Mouse (Mus musculus) natural killer cell, adult 2 months (primary cell): ENCODE results near the gene Zswim3.

Experiments used
- DNase-seq, 2 experiments: peaks; one replicate each; pipeline ENCODE4 v3.0.0; 2022; ENCODE audit warnings: low spot score in 2 of 2

The Zswim3 gene

GRCm38 (mm10) chr2:164806614-164807013 lies 1.7 kb downstream of the Zswim3 start:
- no peak for DNase-seq

GRCm38 (mm10) chr2:164813557-164813956 lies 8.7 kb downstream of the Zswim3 start:
- no peak for DNase-seq

- DNase-seq = no peak
These were observed 10.4 kb downstream of the Zswim3 start for GRCm38 (mm10) chr2:164815348-164815747.

GRCm38 (mm10) chr2:164815821-164816220 lies 10.9 kb downstream of the Zswim3 start:
- no peak for DNase-seq

GRCm38 (mm10) chr2:164817206-164817605 lies 12.3 kb downstream of the Zswim3 start:
- no peak for DNase-seq

- no peak for DNase-seq
These were observed 12.8 kb downstream of the Zswim3 start for GRCm38 (mm10) chr2:164817703-164818102.

GRCm38 (mm10) chr2:164821060-164821459 lies 16.2 kb downstream of the Zswim3 start:
- DNase-seq = no peak

GRCm38 (mm10) chr2:164822636-164823165 lies 17.8 kb downstream of the Zswim3 start, which contains the start of gene Zswim1:
Gene Zswim1, plus strand, starts transcription at chr2:164822686.
- peak; percentile 99 for DNase-seq

GRCm38 (mm10) chr2:164823181-164823585 lies 18.3 kb downstream of the Zswim3 start:
- no peak for DNase-seq

- DNase-seq = no peak
These were observed 19.1 kb downstream of the Zswim3 start for GRCm38 (mm10) chr2:164823969-164824368.

GRCm38 (mm10) chr2:164825521-164825920 lies 20.6 kb downstream of the Zswim3 start:
- no peak for DNase-seq

GRCm38 (mm10) chr2:164827146-164827850 lies 22.4 kb downstream of the Zswim3 start:
- no peak for DNase-seq

GRCm38 (mm10) chr2:164828437-164828836 lies 23.5 kb downstream of the Zswim3 start, which contains the start of gene Spata25:
Gene Spata25, minus strand, starts transcription at chr2:164828537.
- DNase-seq = no peak

GRCm38 (mm10) chr2:164829090-164829489 lies 24.2 kb downstream of the Zswim3 start:
- DNase-seq = no peak

GRCm38 (mm10) chr2:164831029-164831428 lies 26.1 kb downstream of the Zswim3 start:
- DNase-seq = no peak

- DNase-seq = no peak
These were observed 27.3 kb downstream of the Zswim3 start for GRCm38 (mm10) chr2:164832032-164832747.

- DNase-seq = peak; percentile 68 to 80
These were observed 27.9 kb downstream of the Zswim3 start, which contains the start of gene Ctsa for GRCm38 (mm10) chr2:164832748-164833301. Gene Ctsa, plus strand, starts transcription at chr2:164832873.

- DNase-seq = peak; percentile 81 to 88
These were observed 28.5 kb downstream of the Zswim3 start, which contains the start of gene Neurl2 for GRCm38 (mm10) chr2:164833314-164833959. Gene Neurl2, minus strand, starts transcription at chr2:164833456.

GRCm38 (mm10) chr2:164834531-164834930 lies 29.6 kb downstream of the Zswim3 start:
- no peak for DNase-seq

GRCm38 (mm10) chr2:164835164-164835563 lies 30.3 kb downstream of the Zswim3 start:
- DNase-seq = no peak

GRCm38 (mm10) chr2:164845782-164846181 lies 40.9 kb downstream of the Zswim3 start:
- peak in 1 of 2 experiments; percentile 47 for DNase-seq

GRCm38 (mm10) chr2:164850061-164850460 lies 45.2 kb downstream of the Zswim3 start:
- DNase-seq = peak; percentile 28 to 43
